Mouse (Mus musculus): ENCODE measurements at regions not wholly inside any gene's neighbourhood (a gene's known extent, or its start where the extent isn't known, plus 50 kb on each side); places are given as distances from the start of the nearest gene placed in this dataset.

DNA sequence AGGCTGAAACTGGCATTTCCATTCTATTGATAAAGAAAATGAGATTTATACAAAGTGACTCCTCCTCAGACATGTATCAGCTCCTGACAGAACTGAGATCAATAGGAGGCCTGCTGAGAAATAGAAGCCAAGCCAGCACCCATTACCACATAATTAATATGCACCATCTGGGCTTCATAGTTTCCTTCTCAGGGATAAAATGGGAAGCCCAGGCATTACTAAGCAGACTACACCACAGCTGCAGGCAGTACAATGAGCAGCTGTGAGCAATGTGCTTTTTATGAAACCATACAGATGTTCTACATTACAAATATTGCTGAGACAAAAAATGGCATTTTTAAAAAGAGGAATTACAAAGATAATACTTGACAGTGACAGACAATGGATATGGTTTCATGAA, 950.1 kb downstream of the Otol1 start:
- DNase-seq (ENCODE audit: low spot score in 2 of 2) = no peak

DNA sequence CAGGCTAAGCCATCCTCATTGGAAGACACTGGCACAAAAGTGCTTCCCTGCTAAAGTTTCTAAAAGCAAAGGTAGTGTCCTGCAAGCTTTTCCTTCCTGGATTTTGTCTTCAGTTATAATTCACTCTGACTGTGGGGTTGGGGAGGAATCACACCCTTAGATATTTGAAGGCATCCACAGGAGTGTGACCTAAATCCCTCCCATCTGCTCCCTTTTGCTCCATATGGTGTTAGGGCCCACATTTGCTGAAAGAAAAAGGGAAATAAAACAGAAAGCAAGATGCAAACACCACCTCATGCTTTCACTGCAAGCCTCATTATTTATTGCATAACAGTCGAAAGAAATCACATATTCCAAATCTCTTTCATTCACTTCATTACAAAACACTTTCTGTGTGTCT, 955.1 kb downstream of the Otol1 start:
- DNase-seq (ENCODE audit: low spot score in 2 of 2) = no peak

DNA sequence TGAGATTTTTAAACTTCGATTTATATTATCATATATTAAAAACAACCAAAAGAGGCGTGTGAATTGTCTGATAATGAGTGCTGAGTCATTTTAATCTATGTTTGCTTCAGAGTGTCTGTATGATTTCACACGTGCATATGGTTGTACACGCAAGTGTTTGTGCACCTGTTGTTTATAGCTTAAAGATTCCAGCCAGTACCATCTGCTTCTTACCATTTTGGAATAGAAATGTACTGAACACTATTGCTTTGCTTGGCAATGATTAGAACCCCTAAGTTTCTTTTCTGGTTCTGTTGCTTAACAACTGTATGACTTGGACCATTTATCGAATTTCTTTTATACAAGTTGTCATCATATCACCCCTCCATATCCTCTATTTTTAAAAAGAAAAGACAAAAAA, 969.5 kb downstream of the Otol1 start:
- DNase-seq (ENCODE audit: low spot score in 2 of 2) = no peak

- DNase-seq (ENCODE audit: low spot score in 2 of 2) = no peak
Observed at GRCm38 (mm10) chr3:70990916-70991315, 983.5 kb downstream of the Otol1 start.

GRCm38 (mm10) chr3:71003052-71003451, 995.6 kb downstream of the Otol1 start:
- peak; percentile 9 to 12 for DNase-seq (ENCODE audit: low spot score in 2 of 2)

Measured in layer of hippocampus, adult 8-10 months (tissue).